Mouse (Mus musculus) hindbrain, embryonic 10.5 days (tissue): ENCODE measurements at regions not wholly inside any gene's neighbourhood (a gene's known extent, or its start where the extent isn't known, plus 50 kb on each side); places are given as distances from the start of the nearest gene placed in this dataset.

Experiments used
- DNase-seq: peaks from one replicate; pipeline ENCODE4 v3.0.0-alpha.2; 2017; ENCODE audit warnings: low spot score
- H3K27ac ChIP-seq: fragments of 300-500 bp; sonication (generic); 2 replicates; pipeline ENCODE4 v1.5.1; 2016; ENCODE audit warnings: mild to moderate bottlenecking, moderate library complexity
- H3K27me3 ChIP-seq: fragments of 300-500 bp; sonication (generic); 2 replicates; pipeline ENCODE4 v1.6.1; 2016; ENCODE audit warnings: mild to moderate bottlenecking; ENCODE audit not compliant: poor library complexity, insufficient read depth, severe bottlenecking
- H3K36me3 ChIP-seq: fragments of 300-500 bp; sonication (generic); 2 replicates; pipeline ENCODE4 v1.6.1; 2016; ENCODE audit warnings: mild to moderate bottlenecking, moderate library complexity
- H3K4me1 ChIP-seq: fragments of 300-500 bp; sonication (generic); replicated peaks from 2 replicates; pipeline ENCODE4 v1.6.1; 2016; ENCODE audit warnings: mild to moderate bottlenecking
- H3K4me3 ChIP-seq: fragments of 300-500 bp; sonication (generic); 2 replicates; pipeline ENCODE4 v1.5.1; 2016; ENCODE audit warnings: mild to moderate bottlenecking, moderate library complexity
- H3K9me3 ChIP-seq: fragments of 300-500 bp; sonication (generic); 2 replicates; pipeline ENCODE4 v1.6.1; 2016; ENCODE audit warnings: mild to moderate bottlenecking, moderate library complexity
- WGBS: fragments of 180-500 bp; shearing (Covaris S2); methylation state at CpG from one replicate; pipeline ENCODE4 v1.1.7; 2016; 5-methylcytosine and 5-hydroxymethylcytosine counted together

DNA sequence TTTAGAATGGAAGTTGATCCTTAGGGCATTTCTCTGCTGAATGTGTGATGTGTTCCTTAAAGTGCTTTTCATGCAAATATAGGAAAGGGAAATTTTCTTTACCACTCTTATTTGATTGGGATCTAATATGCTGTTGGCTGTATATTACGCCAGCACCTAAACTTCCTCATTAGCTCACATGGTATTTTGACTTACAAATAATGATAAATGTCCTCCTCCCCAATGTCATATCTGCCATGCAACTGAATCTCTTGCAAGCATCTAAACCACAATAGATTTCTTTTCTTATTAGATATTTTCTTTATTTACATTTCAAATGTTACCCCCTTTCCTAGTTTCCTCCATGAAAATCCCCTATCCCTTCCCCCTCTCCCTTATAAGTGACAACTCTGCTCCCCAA is 796.8 kb upstream of the Lcorl start:
- no peak for DNase-seq
- 95% methylated on average over 1 of the region's 1 CpGs for WGBS
- no peak overlapping the region for H3K27ac ChIP-seq
- H3K36me3 ChIP-seq: no peaks in the 10 kb centered on the region
- H3K4me3 ChIP-seq: no peak overlapping the region
- no peaks in the 10 kb centered on the region for H3K9me3 ChIP-seq
- H3K27me3 ChIP-seq: no peaks in the 10 kb centered on the region
- H3K4me1 ChIP-seq: no peaks in the 10 kb centered on the region

- H3K4me1 ChIP-seq: no peaks in the 10 kb centered on the region
- DNase-seq: no peak
- no peaks in the 10 kb centered on the region for H3K36me3 ChIP-seq
- 75% methylated on average over 2 of the region's 2 CpGs for WGBS
- no peak overlapping the region for H3K4me3 ChIP-seq
- no peaks in the 10 kb centered on the region for H3K9me3 ChIP-seq
- no peak overlapping the region for H3K27ac ChIP-seq
- H3K27me3 ChIP-seq: no peaks in the 10 kb centered on the region
Observed at GRCm38 (mm10) chr5:46643009-46643408, 785.6 kb upstream of the Lcorl start.

DNA sequence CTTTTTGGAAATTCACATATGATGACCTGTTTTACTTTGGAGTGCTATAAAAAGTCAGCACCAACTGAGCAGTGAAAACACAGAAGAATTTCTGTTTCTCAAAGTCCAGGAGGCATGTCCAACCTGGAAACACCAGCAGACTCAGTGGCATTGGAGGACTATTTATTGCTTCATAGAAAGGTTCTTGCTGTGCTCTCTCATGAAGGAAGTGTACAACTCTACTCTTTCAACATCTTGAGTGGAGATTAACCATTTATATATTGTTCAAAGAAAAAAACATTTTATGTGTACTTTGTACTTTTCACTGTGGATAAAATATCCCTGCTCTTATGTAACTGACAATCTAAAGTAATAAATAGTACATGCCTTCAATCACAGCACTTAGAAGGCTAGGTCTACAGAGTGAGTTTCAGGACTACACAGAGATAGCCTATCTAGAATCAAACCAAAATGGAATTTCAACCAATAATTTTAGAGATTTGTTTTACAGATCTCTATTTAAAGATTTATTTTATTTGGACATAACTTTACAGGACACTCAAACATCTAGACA is 777.8 kb upstream of the Lcorl start:
- H3K9me3 ChIP-seq: no peaks in the 10 kb centered on the region
- DNase-seq: no peak
- H3K27ac ChIP-seq: no peak overlapping the region
- H3K4me1 ChIP-seq: no peaks in the 10 kb centered on the region
- no peaks in the 10 kb centered on the region for H3K27me3 ChIP-seq
- no peak overlapping the region for H3K4me3 ChIP-seq
- H3K36me3 ChIP-seq: no peaks in the 10 kb centered on the region
